Mouse (Mus musculus) hindbrain, postnatal 0 days (tissue): Measurements from ENCODE around the gene Slc16a1. TPM values are rescaled to one million over a fixed set of nuclear protein-coding genes. Genes with fewer than 3 reads are reported as not detected.

ENCODE experiments used
- ATAC-seq: fragments of 200-750 bp; cut with Nextera tagmentation; 2 replicates; pipeline ENCODE4 v1.8.0; 2017; ENCODE audit warnings: mild to moderate bottlenecking, moderate TSS enrichment, moderate library complexity
- DNase-seq: peaks from one replicate; pipeline ENCODE4 v3.0.0-alpha.2; 2015; ENCODE audit warnings: low spot score
- H3K27ac ChIP-seq: fragments of 300-500 bp; sonication (generic); 2 replicates; pipeline ENCODE4 v1.5.1; 2014; ENCODE audit warnings: mild to moderate bottlenecking
- H3K27me3 ChIP-seq: fragments of 300-500 bp; sonication (generic); 2 replicates; pipeline ENCODE4 v1.6.1; 2014; ENCODE audit warnings: low read length, mixed read lengths; ENCODE audit not compliant: insufficient read depth
- H3K36me3 ChIP-seq: fragments of 300-500 bp; sonication (generic); 2 replicates; pipeline ENCODE4 v1.6.1; 2014; ENCODE audit warnings: low read length, mixed read lengths; ENCODE audit not compliant: insufficient read depth
- H3K4me1 ChIP-seq: fragments of 300-500 bp; sonication (generic); 2 replicates; pipeline ENCODE4 v1.6.1; 2014; ENCODE audit warnings: antibody characterized with exemption, low read length, mixed read lengths; ENCODE audit not compliant: insufficient read depth
- H3K4me2 ChIP-seq: fragments of 300-500 bp; sonication (generic); 2 replicates; pipeline ENCODE4 v1.6.1; 2014; ENCODE audit warnings: low read depth, mild to moderate bottlenecking, low read length, moderate library complexity, mixed read lengths
- H3K4me3 ChIP-seq: fragments of 300-500 bp; sonication (generic); 2 replicates; pipeline ENCODE4 v1.5.1; 2014; ENCODE audit warnings: low read length
- H3K9ac ChIP-seq: fragments of 300-500 bp; sonication (generic); replicated peaks from 2 replicates; pipeline ENCODE4 v1.6.1; 2014; ENCODE audit warnings: mild to moderate bottlenecking, low read length, moderate library complexity, mixed read lengths
- H3K9me3 ChIP-seq: fragments of 300-500 bp; sonication (generic); 2 replicates; pipeline ENCODE4 v1.6.1; 2016; ENCODE audit warnings: low read length, mixed read lengths
- CTCF ChIP-seq: IDR thresholded peaks from 2 replicates; pipeline ENCODE4 v1.5.1; 2016; ENCODE audit warnings: antibody characterized with exemption, control low read depth, low read depth
- WGBS: fragments of 180-500 bp; shearing (Covaris S2); extraction: QIAGEN DNeasy Blood & Tissue Kit; methylation state at CpG from one replicate; pipeline ENCODE4 v1.1.7; 2014; 5-methylcytosine and 5-hydroxymethylcytosine counted together
- polyA plus RNA-seq: library from polyadenylated mRNA; unstranded; fragments of >200 nt; fragmentation: Nextera tagmentation; extraction: Ambion mirVana; gene quantifications from 2 replicates; pipeline ENCODE4 v1.2.1, GENCODE M21; 2015
- total RNA-seq: library from RNA; depleted of rRNA; stranded (reverse); fragments of >200 nt; gene quantifications from 2 replicates; pipeline ENCODE4 v1.2.3, GENCODE M21; 2014

The Slc16a1 gene
- total and polyA plus RNA-seq, 2 experiments from 2014 or later: 22.6 to 43.4 TPM

DNA sequence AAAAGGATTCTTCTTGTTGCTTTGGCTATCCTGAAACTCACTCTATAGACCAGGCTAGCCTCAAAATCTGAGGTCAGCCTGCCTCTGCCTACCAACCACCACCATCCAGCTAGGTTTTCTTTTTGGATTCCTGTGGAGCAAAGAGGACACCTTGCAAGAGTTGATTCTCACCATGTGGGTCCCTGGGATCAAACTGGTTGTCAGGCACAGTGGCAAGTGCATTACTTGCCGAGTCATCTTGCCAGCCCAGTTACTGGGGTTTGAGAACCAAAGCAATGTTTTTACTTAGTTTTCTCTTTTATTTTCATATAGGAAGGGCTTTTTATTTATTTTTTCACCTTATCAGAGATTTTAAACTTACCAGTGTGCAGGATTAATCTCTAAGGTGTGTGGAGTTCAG, 5.9 kb downstream of the Slc16a1 start:
- TF ChIP-seq CTCF: no peak
- no peaks in the 10 kb centered on the region for H3K9me3 ChIP-seq
- H3K27me3 ChIP-seq: no peaks in the 10 kb centered on the region
- no peak overlapping the region for H3K9ac ChIP-seq
- no peak overlapping the region for H3K27ac ChIP-seq
- no peak overlapping the region for H3K4me2 ChIP-seq
- DNase-seq (no peak), ATAC-seq (no peak)
- WGBS: 97% methylated on average over 1 of the region's 1 CpGs
- H3K4me1 ChIP-seq: peaks cover 3% of the 10 kb centered on the region; the same call in 1 of the 2 replicates
- no peak overlapping the region for H3K4me3 ChIP-seq
- H3K36me3 ChIP-seq: no peaks in the 10 kb centered on the region

DNA sequence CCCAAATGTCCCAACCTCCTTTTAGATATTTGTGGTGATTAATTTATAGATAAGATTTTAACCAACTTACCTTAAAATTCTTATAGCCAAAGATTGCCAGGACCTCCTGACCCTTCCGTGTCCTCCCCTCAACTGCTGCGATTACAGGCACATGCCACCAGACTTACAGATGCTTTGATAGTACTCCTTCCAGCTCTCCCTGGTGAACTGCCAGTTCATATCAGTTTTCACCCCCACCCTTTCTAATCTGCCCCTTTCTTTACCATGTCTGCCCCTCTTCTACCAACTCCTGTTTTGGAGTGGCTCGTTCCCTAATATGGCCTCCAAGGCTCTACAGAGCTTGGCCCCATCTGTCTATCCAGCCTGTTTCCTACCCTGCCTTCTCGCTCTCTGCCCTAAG, 15.8 kb downstream of the Slc16a1 start:
- Histone ChIP-seq H3K4me3 (no peak overlapping the region), H3K9me3 (no peaks in the 10 kb centered on the region), H3K4me1 (no peaks in the 10 kb centered on the region), H3K9ac (no peak overlapping the region), H3K4me2 (no peak overlapping the region), H3K27me3 (no peaks in the 10 kb centered on the region), H3K27ac (no peak overlapping the region), H3K36me3 (peaks cover 27% of the 10 kb centered on the region; the same call in 1 of the 2 replicates)
- no peak for TF ChIP-seq CTCF
- ATAC-seq (no peak), DNase-seq (no peak)
- 95% methylated on average over 4 of the region's 4 CpGs for WGBS

DNA sequence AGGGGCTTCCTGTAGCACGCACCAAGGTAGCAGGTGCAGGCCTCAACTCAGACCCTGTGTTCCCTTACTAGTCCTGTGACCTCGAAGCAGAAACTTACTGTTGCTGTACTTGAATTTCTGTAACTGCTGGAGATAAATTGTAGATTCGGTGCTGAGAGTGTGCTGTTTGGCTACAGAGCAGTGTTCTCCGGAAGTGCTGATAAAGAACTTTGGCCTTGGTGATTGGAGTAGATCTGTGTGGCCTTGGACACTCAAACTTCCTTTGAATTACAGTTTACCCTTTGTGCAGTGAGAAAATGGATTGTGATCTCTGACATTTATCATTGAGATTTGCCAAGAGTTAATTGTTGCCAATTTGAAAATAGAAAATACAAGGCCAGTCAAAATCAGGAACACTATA, 16.5 kb downstream of the Slc16a1 start:
- no peak overlapping the region for H3K9ac ChIP-seq
- no peak overlapping the region for H3K4me3 ChIP-seq
- DNase-seq (no peak), ATAC-seq (no peak)
- H3K4me2 ChIP-seq: no peak overlapping the region
- WGBS: 97% methylated on average over 4 of the region's 4 CpGs
- TF ChIP-seq CTCF: no peak
- H3K9me3 ChIP-seq: no peaks in the 10 kb centered on the region
- H3K4me1 ChIP-seq: no peaks in the 10 kb centered on the region
- H3K27me3 ChIP-seq: no peaks in the 10 kb centered on the region
- H3K27ac ChIP-seq: no peak overlapping the region
- peaks cover 27% of the 10 kb centered on the region; the same call in 1 of the 2 replicates for H3K36me3 ChIP-seq

DNA sequence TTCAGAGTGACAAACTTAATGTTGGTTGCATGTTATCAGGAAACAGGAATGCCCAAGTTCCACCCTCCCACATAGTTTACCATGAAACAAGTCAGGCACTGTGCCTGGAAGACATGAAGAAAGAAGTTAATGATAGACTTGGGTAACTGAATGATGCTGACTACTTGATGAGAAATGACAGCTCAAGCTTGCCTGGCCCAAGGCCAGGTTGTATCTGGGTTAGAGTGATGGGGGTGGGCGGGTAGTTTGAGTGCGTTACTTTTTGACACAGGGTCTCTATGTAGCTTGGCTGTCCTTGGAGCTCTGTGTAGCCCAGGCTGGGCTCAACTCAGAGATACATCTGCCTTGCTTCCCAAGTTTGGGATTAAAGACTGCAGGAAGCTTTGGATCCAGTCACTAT, 20.2 kb downstream of the Slc16a1 start:
- H3K4me3 ChIP-seq: no peak overlapping the region
- no peaks in the 10 kb centered on the region for H3K9me3 ChIP-seq
- no peak for TF ChIP-seq CTCF
- no peaks in the 10 kb centered on the region for H3K4me1 ChIP-seq
- no peaks in the 10 kb centered on the region for H3K27me3 ChIP-seq
- 77% methylated on average over 2 of the region's 2 CpGs for WGBS
- ATAC-seq (no peak), DNase-seq (no peak)
- no peak overlapping the region for H3K9ac ChIP-seq
- no peak overlapping the region for H3K4me2 ChIP-seq
- peaks cover 16% of the 10 kb centered on the region; the same call in 1 of the 2 replicates for H3K36me3 ChIP-seq
- no peak overlapping the region for H3K27ac ChIP-seq

DNA sequence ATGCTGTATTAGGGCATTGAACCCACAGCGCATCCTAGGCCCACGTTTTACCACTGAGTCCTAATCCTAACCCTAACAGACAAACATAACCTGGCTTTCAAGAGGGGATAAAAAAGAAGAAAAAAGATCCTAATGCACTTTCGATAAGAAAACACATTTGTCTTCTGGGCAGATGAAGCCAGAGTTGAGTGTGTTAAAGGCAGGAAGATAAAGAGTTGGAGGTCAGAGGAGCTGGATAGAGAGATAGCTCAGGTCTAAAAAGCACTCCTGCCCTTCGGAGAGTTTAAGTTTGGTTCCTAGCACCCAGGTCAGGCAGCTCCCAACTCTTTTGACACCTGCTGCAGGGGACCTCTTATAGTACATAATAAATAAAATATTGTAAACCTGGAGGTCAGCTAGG, 21.3 kb downstream of the Slc16a1 start:
- Histone ChIP-seq H3K27ac (no peak overlapping the region), H3K4me3 (no peak overlapping the region), H3K4me2 (no peak overlapping the region), H3K9me3 (no peaks in the 10 kb centered on the region), H3K4me1 (no peaks in the 10 kb centered on the region), H3K27me3 (no peaks in the 10 kb centered on the region), H3K36me3 (peaks cover 16% of the 10 kb centered on the region; the same call in 1 of the 2 replicates), H3K9ac (no peak overlapping the region)
- ATAC-seq: no peak
- 94% methylated on average over 4 of the region's 4 CpGs for WGBS
- no peak for TF ChIP-seq CTCF
- no peak for DNase-seq

DNA sequence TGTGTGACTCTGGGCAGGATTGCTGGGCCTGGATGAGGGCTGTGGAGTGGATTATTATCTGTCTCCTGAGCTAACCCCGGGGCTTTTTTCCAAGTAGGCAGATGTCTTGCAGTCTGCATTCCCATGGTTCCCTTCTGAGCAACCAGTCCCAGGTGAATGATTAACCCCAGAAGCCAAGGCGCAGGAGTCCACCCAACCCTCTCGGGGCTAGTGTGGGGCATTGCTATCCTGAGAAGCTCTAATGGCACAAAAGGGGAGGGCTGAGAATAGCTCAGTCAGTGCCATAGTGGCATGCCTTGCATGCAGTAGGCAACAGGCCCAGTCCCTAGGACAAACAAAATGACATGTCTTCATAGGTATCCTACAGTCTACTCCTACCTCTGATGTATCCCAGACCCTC, 22.1 kb downstream of the Slc16a1 start:
- H3K4me1 ChIP-seq: no peaks in the 10 kb centered on the region
- H3K4me3 ChIP-seq: no peak overlapping the region
- DNase-seq (no peak), ATAC-seq (no peak)
- WGBS: 62% methylated on average over 3 of the region's 3 CpGs
- no peak overlapping the region for H3K9ac ChIP-seq
- H3K36me3 ChIP-seq: peaks cover 11% of the 10 kb centered on the region; the same call in 1 of the 2 replicates
- H3K9me3 ChIP-seq: no peaks in the 10 kb centered on the region
- H3K4me2 ChIP-seq: no peak overlapping the region
- H3K27me3 ChIP-seq: no peaks in the 10 kb centered on the region
- no peak overlapping the region for H3K27ac ChIP-seq
- TF ChIP-seq CTCF: no peak

DNA sequence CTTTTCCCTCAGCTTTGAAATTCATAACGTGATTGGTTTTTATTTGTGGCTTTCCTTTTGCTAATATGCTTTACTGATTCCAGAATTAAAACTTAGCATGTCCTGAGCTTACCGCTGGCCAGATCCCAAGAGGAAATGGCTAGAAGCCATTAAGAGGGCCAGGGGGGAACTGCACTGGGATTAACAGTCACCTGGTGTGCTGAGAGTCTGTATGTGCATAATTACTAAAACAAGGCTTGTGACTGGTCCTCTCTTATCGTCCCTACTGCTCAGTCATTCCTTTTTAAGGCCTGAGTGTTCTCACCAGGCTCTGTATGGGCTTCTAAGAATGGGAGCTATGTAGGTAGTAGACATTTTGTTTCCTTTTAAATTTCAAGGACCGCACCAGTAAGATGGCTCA, 23.5 kb downstream of the Slc16a1 start:
- no peaks in the 10 kb centered on the region for H3K27me3 ChIP-seq
- ATAC-seq (no peak), DNase-seq (no peak)
- H3K4me2 ChIP-seq: no peak overlapping the region
- no peaks in the 10 kb centered on the region for H3K4me1 ChIP-seq
- H3K36me3 ChIP-seq: peaks cover 5% of the 10 kb centered on the region; the same call in 1 of the 2 replicates
- H3K27ac ChIP-seq: no peak overlapping the region
- H3K9me3 ChIP-seq: no peaks in the 10 kb centered on the region
- no peak for TF ChIP-seq CTCF
- H3K4me3 ChIP-seq: no peak overlapping the region
- no peak overlapping the region for H3K9ac ChIP-seq
- 38% methylated on average over 4 of the region's 4 CpGs for WGBS
